Mouse (Mus musculus) adrenal gland, adult 2 months (tissue): Measurements from ENCODE around the gene Sesn1. TPM values are rescaled to one million over a fixed set of nuclear protein-coding genes. Genes with fewer than 3 reads are reported as not detected.
"Not testable (repeated sequence)": the region's sequence is repeated elsewhere in the genome, so short reads cannot be mapped to it uniquely, and the experiment has no call there.

Source experiments
- DNase-seq: peaks from one replicate; pipeline ENCODE4 v3.0.0; 2021
- polyA plus RNA-seq: library from polyadenylated mRNA; depleted of rRNA; stranded (reverse); fragments of >200 nt; gene quantifications from 2 replicates; pipeline ENCODE4 v1.2.3, GENCODE M21; 2012; rRNA removed
- total RNA-seq, 2 experiments: library from RNA; stranded (reverse); gene quantifications; 2 replicates each; pipeline ENCODE4 v1.2.3; 2021

Gene Sesn1
- total and polyA plus RNA-seq, 3 experiments = 12.4 to 19.7 (median 15.6) TPM

GRCm38 (mm10) chr10:41912290-41912994 is 102.7 kb downstream of the Sesn1 start:
- no peak for DNase-seq

GRCm38 (mm10) chr10:41926726-41927125 is 117.0 kb downstream of the Sesn1 start:
- peak; percentile 24 for DNase-seq

- DNase-seq = no peak
These were observed 121.2 kb downstream of the Sesn1 start for GRCm38 (mm10) chr10:41930966-41931365.

GRCm38 (mm10) chr10:41931962-41932361 is 122.2 kb downstream of the Sesn1 start:
- DNase-seq = no peak

- DNase-seq = no peak
These were observed 123.2 kb downstream of the Sesn1 start for GRCm38 (mm10) chr10:41932943-41933342.

GRCm38 (mm10) chr10:41933536-41933935 is 123.8 kb downstream of the Sesn1 start:
- DNase-seq = peak; percentile 40

- DNase-seq = peak; percentile 94
These were observed 125.1 kb downstream of the Sesn1 start for GRCm38 (mm10) chr10:41934633-41935475.

GRCm38 (mm10) chr10:41935476-41935829 is 125.7 kb downstream of the Sesn1 start:
- no peak for DNase-seq

- DNase-seq = no peak
These were observed 126.4 kb downstream of the Sesn1 start for GRCm38 (mm10) chr10:41936100-41936499.

GRCm38 (mm10) chr10:41937176-41937575 is 127.4 kb downstream of the Sesn1 start:
- peak; percentile 11 for DNase-seq

- no peak for DNase-seq
These were observed 129.4 kb downstream of the Sesn1 start for GRCm38 (mm10) chr10:41939090-41939489.

GRCm38 (mm10) chr10:41952354-41952753 is 142.6 kb downstream of the Sesn1 start:
- not testable (repeated sequence) for DNase-seq

- no peak for DNase-seq
These were observed 143.3 kb downstream of the Sesn1 start for GRCm38 (mm10) chr10:41952850-41953527.

GRCm38 (mm10) chr10:41953528-41953864 is 143.8 kb downstream of the Sesn1 start:
- no peak for DNase-seq

GRCm38 (mm10) chr10:41957421-41958225 is 147.9 kb downstream of the Sesn1 start:
- no peak for DNase-seq

Other genes starting within 250 kb of the Sesn1 start
- gene Ccdc162, start 93.3 kb upstream of the Sesn1 start, total RNA-seq = under 1 TPM; 0.23 to 0.24 TPM
- 0.25 and 0.44 TPM in 2 replicates for gene Ccdc162, start 93.3 kb upstream of the Sesn1 start, polyA plus RNA-seq
- 1 to 10 TPM; 4.5 to 7.2 TPM for gene Cep57l1, start 64 bp upstream of the Sesn1 start, total RNA-seq
- gene Cep57l1, start 64 bp upstream of the Sesn1 start, polyA plus RNA-seq = 0.22 and 0.41 TPM in 2 replicates
- gene Armc2, start 208.5 kb downstream of the Sesn1 start, total RNA-seq = 1 to 10 TPM; 2.0 to 2.4 TPM
- 0.40 and 0.75 TPM in 2 replicates for gene Armc2, start 208.5 kb downstream of the Sesn1 start, polyA plus RNA-seq